In the genomic region with DNA sequence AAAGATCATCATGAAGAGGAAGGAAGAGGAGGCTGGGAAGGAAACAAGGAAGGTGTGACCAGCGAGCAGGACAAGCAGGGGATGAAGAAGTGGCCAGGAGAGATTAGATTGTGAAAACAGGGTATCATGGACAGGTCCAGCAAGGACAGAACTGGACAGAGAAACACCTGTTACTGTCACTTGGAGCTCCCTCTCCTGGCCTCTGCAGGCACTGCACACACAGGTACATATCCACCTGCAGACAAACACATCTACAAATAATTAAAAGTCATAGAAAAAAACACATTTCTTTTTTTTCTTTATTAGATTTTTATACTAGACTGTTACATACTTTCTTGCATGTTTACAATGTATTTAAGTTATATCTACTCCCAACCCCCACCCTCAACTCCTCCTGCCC, we compare ENCODE assay signal across 24 mouse cellular contexts. TPM values are rescaled to one million over a fixed set of nuclear protein-coding genes. Genes with fewer than 3 reads are reported as not detected.
DNase-seq lines count a peak whose midpoint lies in the region; ATAC-seq and TF ChIP-seq lines count a peak whose summit lies in the region.
"Had no signal": no experiment of that assay in that cellular context is flagged by ENCODE, and none has a peak within 500 bp of the region (broad histone marks: within the 10 kb centered on the region; RNA-seq: fewer than 3 reads in every experiment).

No protein-coding gene starts in this region.

- peaks cover 10% of the 10 kb centered on the region for H3K4me1 ChIP-seq in forebrain, postnatal 0 days (ENCODE audit: insufficient read depth)
- H3K4me1 ChIP-seq in forebrain, embryonic 13.5 days = peaks cover 11% of the 10 kb centered on the region
- H3K4me1 ChIP-seq in kidney, postnatal 0 days (replicated peaks; ENCODE audit: insufficient read depth, low read length) = peaks cover 14% of the 10 kb centered on the region
- H3K4me1 ChIP-seq in lung, embryonic 14.5 days (ENCODE audit: insufficient read depth) = peaks cover 14% of the 10 kb centered on the region; the same call in 1 of the 2 replicates
- H3K4me1 ChIP-seq in lung, postnatal 0 days (ENCODE audit: insufficient read depth, low read depth, low read length) = peaks cover 4% of the 10 kb centered on the region; the same call in 1 of the 2 replicates
- H3K4me1 ChIP-seq in small intestine, adult 2 months (ENCODE audit: control insufficient read depth, insufficient read depth, insufficient read length, low read length) = peaks cover 10% of the 10 kb centered on the region; the same call in 1 of the 2 replicates

- no peak for TF ChIP-seq EP300 in lung, postnatal 0 days (IDR thresholded peaks at IDR 0.05)

- peak; percentile 10; the same call in 1 of the 2 replicates for TF ChIP-seq CTCF in forebrain, postnatal 0 days (IDR thresholded peaks at IDR 0.05; ENCODE audit: low read depth)
- TF ChIP-seq CTCF in kidney, postnatal 0 days (IDR thresholded peaks at IDR 0.05; ENCODE audit: low read depth) = peak; percentile 17; the same call in 1 of the 2 replicates
- TF ChIP-seq CTCF in lung, embryonic 14.5 days (IDR thresholded peaks at IDR 0.05; ENCODE audit: low read depth) = peak; percentile 35
- no peak; the same call in 1 of the 2 replicates for TF ChIP-seq CTCF in lung, postnatal 0 days (IDR thresholded peaks at IDR 0.05)
- TF ChIP-seq CTCF in small intestine, adult 2 months (IDR thresholded peaks at IDR 0.05; ENCODE audit: extremely low read depth, insufficient read length, insufficient replicate concordance, low read depth, low read length) = peak; percentile 28; the same call in 1 of the 2 replicates

- WGBS in forebrain, postnatal 0 days = 97% methylated on average over 1 of the region's 1 CpGs
- 100% methylated on average over 1 of the region's 1 CpGs for WGBS in forebrain, embryonic 13.5 days
- 92% methylated on average over 1 of the region's 1 CpGs for WGBS in kidney, postnatal 0 days
- 94% methylated on average over 1 of the region's 1 CpGs for WGBS in lung, embryonic 14.5 days
- 75% methylated on average over 1 of the region's 1 CpGs for WGBS in lung, postnatal 0 days
- 96% methylated on average over 1 of the region's 1 CpGs for WGBS in small intestine, adult 2 months

- ATAC-seq in forebrain, postnatal 0 days = no peak
- no peak for ATAC-seq in forebrain, embryonic 13.5 days
- no peak for ATAC-seq in kidney, postnatal 0 days (replicated peaks; ENCODE audit: low FRiP score, low read depth)
- no peak for ATAC-seq in lung, embryonic 14.5 days (ENCODE audit: insufficient read depth)
- no peak for ATAC-seq in lung, postnatal 0 days
- ATAC-seq: forebrain, embryonic 16.5 days; hindbrain, embryonic 16.5 days had no signal

- H3K4me2 ChIP-seq in forebrain, postnatal 0 days (ENCODE audit: low read depth) = no peak overlapping the region
- no peak overlapping the region for H3K4me2 ChIP-seq in forebrain, embryonic 13.5 days
- H3K4me2 ChIP-seq in kidney, postnatal 0 days (ENCODE audit: low read length) = no peak overlapping the region
- H3K4me2 ChIP-seq in lung, embryonic 14.5 days = no peak overlapping the region
- no peak overlapping the region for H3K4me2 ChIP-seq in lung, postnatal 0 days (replicated peaks; ENCODE audit: low read depth, low read length)
- H3K4me2 ChIP-seq: heart, embryonic 13.5 days; liver, embryonic 13.5 days; midbrain, embryonic 12.5 days had no signal

- no peaks in the 10 kb centered on the region for H3K36me3 ChIP-seq in forebrain, postnatal 0 days (ENCODE audit: insufficient read depth)
- H3K36me3 ChIP-seq in forebrain, embryonic 13.5 days (ENCODE audit: poor library complexity, severe bottlenecking) = no peaks in the 10 kb centered on the region
- H3K36me3 ChIP-seq in kidney, postnatal 0 days (ENCODE audit: insufficient read depth, low read length) = no peaks in the 10 kb centered on the region
- H3K36me3 ChIP-seq in lung, embryonic 14.5 days (ENCODE audit: insufficient read depth) = no peaks in the 10 kb centered on the region
- no peaks in the 10 kb centered on the region for H3K36me3 ChIP-seq in lung, postnatal 0 days (ENCODE audit: insufficient read depth, low read length)
- no peaks in the 10 kb centered on the region for H3K36me3 ChIP-seq in small intestine, adult 2 months (ENCODE audit: control insufficient read depth, insufficient read depth, low read length)
- H3K36me3 ChIP-seq: heart, embryonic 13.5 days; liver, embryonic 13.5 days; midbrain, embryonic 12.5 days had no signal

- no peaks in the 10 kb centered on the region for H3K27me3 ChIP-seq in forebrain, postnatal 0 days (ENCODE audit: insufficient read depth, low read length)
- H3K27me3 ChIP-seq in forebrain, embryonic 13.5 days = no peaks in the 10 kb centered on the region
- no peaks in the 10 kb centered on the region for H3K27me3 ChIP-seq in kidney, postnatal 0 days (ENCODE audit: insufficient read depth, low read length)
- no peaks in the 10 kb centered on the region for H3K27me3 ChIP-seq in lung, embryonic 14.5 days (ENCODE audit: insufficient read depth, low read length)
- no peaks in the 10 kb centered on the region for H3K27me3 ChIP-seq in lung, postnatal 0 days (replicated peaks; ENCODE audit: insufficient read depth, low read length)
- no peaks in the 10 kb centered on the region for H3K27me3 ChIP-seq in small intestine, adult 2 months (ENCODE audit: control insufficient read depth, insufficient read depth, low read length)
- H3K27me3 ChIP-seq: heart, embryonic 13.5 days; liver, embryonic 13.5 days had no signal

- no peaks in the 10 kb centered on the region for H3K9me3 ChIP-seq in forebrain, postnatal 0 days (ENCODE audit: low read length)
- no peaks in the 10 kb centered on the region for H3K9me3 ChIP-seq in forebrain, embryonic 13.5 days (replicated peaks)
- H3K9me3 ChIP-seq in kidney, postnatal 0 days (replicated peaks; ENCODE audit: low read length) = no peaks in the 10 kb centered on the region
- H3K9me3 ChIP-seq in lung, embryonic 14.5 days (ENCODE audit: low read depth, low read length) = no peaks in the 10 kb centered on the region
- H3K9me3 ChIP-seq in lung, postnatal 0 days (ENCODE audit: low read length) = no peaks in the 10 kb centered on the region
- H3K9me3 ChIP-seq: heart, embryonic 13.5 days; liver, embryonic 13.5 days; midbrain, embryonic 12.5 days had no signal

- no peak overlapping the region for H3K27ac ChIP-seq in forebrain, postnatal 0 days (ENCODE audit: low read depth, low read length)
- no peak overlapping the region for H3K27ac ChIP-seq in forebrain, embryonic 13.5 days
- H3K27ac ChIP-seq in kidney, postnatal 0 days = no peak overlapping the region
- no peak overlapping the region for H3K27ac ChIP-seq in lung, embryonic 14.5 days (ENCODE audit: low read depth)
- no peak overlapping the region for H3K27ac ChIP-seq in lung, postnatal 0 days (ENCODE audit: low read length)
- H3K27ac ChIP-seq in small intestine, adult 2 months (ENCODE audit: insufficient read depth, low read depth, low read length) = no peak overlapping the region
- H3K27ac ChIP-seq: heart, embryonic 13.5 days; liver, embryonic 13.5 days; midbrain, embryonic 12.5 days had no signal

- H3K9ac ChIP-seq in forebrain, postnatal 0 days = no peak overlapping the region
- no peak overlapping the region for H3K9ac ChIP-seq in forebrain, embryonic 13.5 days
- no peak overlapping the region for H3K9ac ChIP-seq in kidney, postnatal 0 days (ENCODE audit: low read depth, low read length)
- H3K9ac ChIP-seq in lung, embryonic 14.5 days = no peak overlapping the region
- H3K9ac ChIP-seq in lung, postnatal 0 days (replicated peaks; ENCODE audit: low read depth) = no peak overlapping the region
- H3K9ac ChIP-seq: heart, embryonic 13.5 days; liver, embryonic 13.5 days; midbrain, embryonic 12.5 days had no signal

- DNase-seq in forebrain, postnatal 0 days = no peak
- DNase-seq in kidney, postnatal 0 days (ENCODE audit: low spot score) = no peak
- DNase-seq in kidney, postnatal 10 days = no peak
- no peak for DNase-seq in lung, embryonic 14.5 days
- no peak for DNase-seq in lung, postnatal 0 days (ENCODE audit: low spot score)
- no peak for DNase-seq in thymus, postnatal 10 days (ENCODE audit: low spot score in 2 of 2)
- DNase-seq: adrenal gland, adult 8-10 months; B cell, adult 2 months; embryo, embryonic 11 days; heart, postnatal 36 days; kidney, adult 18-20 months; kidney, postnatal 25 days; liver, embryonic 13.5 days; lung, postnatal 10 days; retina, postnatal 1 day; thymus, postnatal 36 days had no signal

- no peak overlapping the region for H3K4me3 ChIP-seq in forebrain, postnatal 0 days (ENCODE audit: low read depth, low read length)
- no peak overlapping the region for H3K4me3 ChIP-seq in forebrain, embryonic 13.5 days
- no peak overlapping the region for H3K4me3 ChIP-seq in kidney, postnatal 0 days (replicated peaks; ENCODE audit: low read depth, low read length)
- H3K4me3 ChIP-seq in lung, embryonic 14.5 days (ENCODE audit: low read depth, low read length) = no peak overlapping the region
- no peak overlapping the region for H3K4me3 ChIP-seq in lung, postnatal 0 days (ENCODE audit: low read depth, low read length)
- no peak overlapping the region for H3K4me3 ChIP-seq in small intestine, adult 2 months (ENCODE audit: low read depth, low read length)
- H3K4me3 ChIP-seq: heart, embryonic 13.5 days; liver, embryonic 13.5 days; midbrain, embryonic 12.5 days had no signal

- no peak for TF ChIP-seq POLR2A in small intestine, adult 2 months (IDR thresholded peaks at IDR 0.05; ENCODE audit: low read depth, low read length)

RNA-seq across cellular contexts. Expression of a gene that starts 26.1 kb away (rescaled TPM):
- 45.9 and 56.0 TPM in 2 replicates for total RNA-seq in forebrain, postnatal 0 days (2014; rRNA removed)
- 12.8 and 14.4 TPM in 2 replicates for polyA plus RNA-seq in forebrain, postnatal 0 days (2015; fragmentation: Nextera tagmentation; extraction: Ambion mirVana)
- polyA plus RNA-seq in forebrain, embryonic 13.5 days (2015; fragmentation: Nextera tagmentation; extraction: Ambion mirVana) = 27.8 and 30.9 TPM in 2 replicates
- 62.4 and 68.5 TPM in 2 replicates for polyA plus RNA-seq in kidney, postnatal 0 days (2015; fragmentation: Nextera tagmentation; extraction: Ambion mirVana)
- 112 and 113 TPM in 2 replicates for polyA plus RNA-seq in lung, embryonic 14.5 days (2014; fragmentation: Nextera tagmentation; extraction: Ambion mirVana)
- 63.9 and 67.9 TPM in 2 replicates for polyA plus RNA-seq in lung, postnatal 0 days (2015; fragmentation: Nextera tagmentation; extraction: Ambion mirVana)
- polyA plus RNA-seq in small intestine, adult 2 months (2012; rRNA removed) = 43.9 and 118 TPM in 2 replicates

RNA-seq across cellular contexts. Expression of a gene that starts 48.1 kb away (rescaled TPM):
- 0.08 and 0.67 TPM in 2 replicates for total RNA-seq in forebrain, postnatal 0 days (2014; rRNA removed)
- polyA plus RNA-seq in forebrain, postnatal 0 days (2015; fragmentation: Nextera tagmentation; extraction: Ambion mirVana) = 0.18 and 0.24 TPM in 2 replicates
- polyA plus RNA-seq in forebrain, embryonic 13.5 days (2015; fragmentation: Nextera tagmentation; extraction: Ambion mirVana) = 0.15 and 0.19 TPM in 2 replicates
- 0.07 and 0.10 TPM in 2 replicates for polyA plus RNA-seq in kidney, postnatal 0 days (2015; fragmentation: Nextera tagmentation; extraction: Ambion mirVana)
- polyA plus RNA-seq in lung, embryonic 14.5 days (2014; fragmentation: Nextera tagmentation; extraction: Ambion mirVana) = 0.13 and 0.30 TPM in 2 replicates
- polyA plus RNA-seq in lung, postnatal 0 days (2015; fragmentation: Nextera tagmentation; extraction: Ambion mirVana) = 0.13 and 0.15 TPM in 2 replicates
- polyA plus RNA-seq in small intestine, adult 2 months (2012; rRNA removed) = 2.4 and 6.9 TPM in 2 replicates
- total RNA-seq: granulocyte monocyte progenitor cell, adult 5-6 weeks; megakaryocyte progenitor cell, adult 5-6 weeks had no signal

RNA-seq across cellular contexts. Expression of a gene that starts 51.2 kb away (rescaled TPM):
- 11.8 and 13.7 TPM in 2 replicates for total RNA-seq in forebrain, postnatal 0 days (2014; rRNA removed)
- polyA plus RNA-seq in forebrain, postnatal 0 days (2015; fragmentation: Nextera tagmentation; extraction: Ambion mirVana) = 14.6 and 16.7 TPM in 2 replicates
- polyA plus RNA-seq in forebrain, embryonic 13.5 days (2015; fragmentation: Nextera tagmentation; extraction: Ambion mirVana) = 9.0 and 9.9 TPM in 2 replicates
- polyA plus RNA-seq in kidney, postnatal 0 days (2015; fragmentation: Nextera tagmentation; extraction: Ambion mirVana) = 20.5 and 22.6 TPM in 2 replicates
- 25.0 and 25.7 TPM in 2 replicates for polyA plus RNA-seq in lung, embryonic 14.5 days (2014; fragmentation: Nextera tagmentation; extraction: Ambion mirVana)
- polyA plus RNA-seq in lung, postnatal 0 days (2015; fragmentation: Nextera tagmentation; extraction: Ambion mirVana) = 6.7 and 7.4 TPM in 2 replicates
- 3.6 and 6.3 TPM in 2 replicates for polyA plus RNA-seq in small intestine, adult 2 months (2012; rRNA removed)
